Mouse (Mus musculus): ENCODE measurements around the gene Commd8. TPM values are rescaled to one million over a fixed set of nuclear protein-coding genes. Genes with fewer than 3 reads are reported as not detected.
A peak's percentile ranks its signal among the peaks of the same experiment; 100 is the strongest.

The Commd8 gene
- polyA plus RNA-seq (2015; fragmentation: Nextera tagmentation; extraction: Ambion mirVana), result 136 and 166 TPM in 2 replicates

DNA sequence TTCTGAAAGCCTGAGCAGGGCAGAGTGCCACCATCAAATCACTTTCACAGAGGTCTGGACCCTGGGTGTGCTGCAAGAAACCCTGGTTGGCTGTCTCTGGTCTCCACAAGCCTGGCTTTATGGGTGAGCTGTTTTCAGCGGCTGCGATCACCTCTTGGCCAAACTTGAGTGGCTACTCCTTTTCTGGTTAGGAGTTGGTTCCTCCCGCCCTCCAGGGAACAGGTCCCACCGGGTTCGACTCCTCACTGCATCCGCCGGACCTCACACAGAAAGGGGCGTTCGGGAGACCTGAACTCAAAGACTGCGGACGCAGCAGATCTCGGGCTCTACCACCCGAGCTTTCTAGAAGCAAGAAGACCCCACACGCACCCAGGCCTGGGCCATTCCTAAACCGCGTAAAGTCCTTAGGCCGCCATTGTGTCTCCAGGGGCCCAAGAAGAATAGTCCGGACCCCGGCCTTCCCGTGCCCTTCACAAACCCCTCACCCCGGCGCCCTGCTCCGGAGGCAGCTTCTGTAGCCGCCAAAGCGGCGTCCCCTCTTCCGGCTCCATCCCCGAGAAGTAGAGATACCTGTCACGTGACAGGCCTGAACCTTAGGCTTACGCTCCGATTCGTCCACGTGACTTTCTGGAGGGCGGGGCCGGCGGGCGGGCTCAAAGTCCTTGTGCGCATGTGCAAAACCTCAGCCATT, at the start of gene Commd8:
TSS of gene Commd8 (minus strand) at position 596 of the 691 bp plus-strand sequence.
- Histone ChIP-seq H3K4me2 (peak within 1 kb of the TSS; percentile 75), H3K27me3 (no peaks in the 10 kb centered on the region), H3K9ac (peak within 1 kb of the TSS; percentile 78), H3K27ac (peak within 1 kb of the TSS; percentile 81), H3K36me3 (peaks cover 13% of the 10 kb centered on the region; the same call in 1 of the 2 replicates), H3K4me3 (replicated peaks) (peak within 1 kb of the TSS; percentile 84), H3K4me1 (peaks cover 26% of the 10 kb centered on the region), H3K9me3 (replicated peaks) (no peaks in the 10 kb centered on the region)
- WGBS, result under 1% methylated on average over 38 of the region's 38 CpGs
- peak; percentile 92 for ATAC-seq (replicated peaks; ENCODE audit: low FRiP score)

DNA sequence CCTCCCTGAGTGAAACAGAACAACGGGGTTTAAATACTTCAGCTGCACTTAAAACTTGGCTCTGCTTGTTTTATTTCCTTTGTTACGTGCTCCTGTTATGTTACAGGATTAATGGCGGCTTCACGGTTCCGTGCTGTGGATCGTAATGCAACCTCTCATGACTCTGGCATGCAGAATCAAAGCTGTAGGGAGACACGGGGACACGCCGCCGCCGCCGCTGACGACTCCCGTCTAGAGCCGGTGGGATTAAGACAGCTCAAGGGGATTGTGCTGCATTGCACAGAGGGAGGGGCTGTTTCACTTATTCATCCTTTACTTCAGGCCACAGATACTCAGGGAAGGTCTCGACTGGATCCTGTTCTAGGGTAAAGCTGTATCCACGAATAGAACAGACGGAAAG, 43.8 kb upstream of the Commd8 start:
- Histone ChIP-seq H3K4me3 (replicated peaks) (no peak overlapping the region), H3K4me2 (no peak overlapping the region), H3K4me1 (0 out of 2 replicates have a peak, but pooled peaks cover 3% of the 10 kb centered on the region), H3K27me3 (no peaks in the 10 kb centered on the region), H3K9me3 (replicated peaks) (no peaks in the 10 kb centered on the region), H3K9ac (no peak overlapping the region), H3K36me3 (0 out of 2 replicates have a peak, but pooled peaks cover 4% of the 10 kb centered on the region), H3K27ac (no peak overlapping the region)
- 68% methylated on average over 18 of the region's 18 CpGs for WGBS
- no peak; the same call in 1 of the 2 replicates for ATAC-seq (replicated peaks; ENCODE audit: low FRiP score)

- Histone ChIP-seq H3K4me1 (0 out of 2 replicates have a peak, but pooled peaks cover 3% of the 10 kb centered on the region), H3K4me2 (no peak overlapping the region), H3K27ac (peak overlapping the region; percentile 56; the same call in 1 of the 2 replicates), H3K27me3 (no peaks in the 10 kb centered on the region), H3K4me3 (replicated peaks) (no peak overlapping the region), H3K36me3 (0 out of 2 replicates have a peak, but pooled peaks cover 4% of the 10 kb centered on the region), H3K9ac (no peak overlapping the region), H3K9me3 (replicated peaks) (no peaks in the 10 kb centered on the region)
- 77% methylated on average over 5 of the region's 5 CpGs for WGBS
- peak; percentile 76 for ATAC-seq (replicated peaks; ENCODE audit: low FRiP score)
Observed at GRCm38 (mm10) chr5:72210812-72211139, 42.8 kb upstream of the Commd8 start.

DNA sequence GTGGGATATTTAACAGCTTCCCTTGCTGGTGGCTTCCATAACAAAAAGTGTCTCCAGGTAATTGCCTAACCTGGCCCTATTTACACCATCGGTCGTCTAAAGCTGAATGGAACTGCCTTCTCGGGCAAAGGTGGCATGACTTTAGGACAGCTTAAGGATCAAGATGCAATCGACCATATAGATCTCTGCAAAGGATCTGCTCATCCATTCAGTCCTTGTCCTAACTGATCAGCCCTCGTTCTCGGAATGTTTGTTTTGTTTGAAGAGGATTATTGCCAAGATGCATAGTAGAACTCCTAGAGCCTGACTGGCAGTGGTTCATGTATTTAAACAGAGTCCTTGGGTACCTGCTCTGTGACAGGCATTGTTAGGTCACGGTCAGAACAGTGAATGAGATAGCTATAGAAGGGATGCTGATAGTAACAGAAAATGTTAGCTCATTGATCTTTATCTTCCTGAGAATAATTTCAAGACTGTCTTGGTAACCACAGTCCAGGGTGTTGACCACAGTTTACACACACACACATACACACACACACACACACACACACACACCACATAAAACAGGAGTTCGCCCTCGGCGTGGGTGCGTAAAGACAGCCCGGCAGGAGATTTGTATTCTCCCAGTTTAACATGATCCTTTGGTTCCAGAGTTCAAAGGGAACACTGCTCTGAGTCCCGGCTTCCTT, 42.3 kb upstream of the Commd8 start:
- peak; percentile 37; the same call in 1 of the 2 replicates for ATAC-seq (replicated peaks; ENCODE audit: low FRiP score)
- 70% methylated on average over 13 of the region's 13 CpGs for WGBS
- Histone ChIP-seq H3K4me3 (replicated peaks) (no peak overlapping the region), H3K27ac (peak overlapping the region; percentile 56), H3K36me3 (0 out of 2 replicates have a peak, but pooled peaks cover 4% of the 10 kb centered on the region), H3K9ac (no peak overlapping the region), H3K4me2 (no peak overlapping the region), H3K4me1 (0 out of 2 replicates have a peak, but pooled peaks cover 3% of the 10 kb centered on the region), H3K9me3 (replicated peaks) (no peaks in the 10 kb centered on the region), H3K27me3 (no peaks in the 10 kb centered on the region)

- Histone ChIP-seq H3K9me3 (replicated peaks) (no peaks in the 10 kb centered on the region), H3K4me2 (no peak overlapping the region), H3K27ac (no peak overlapping the region), H3K4me3 (replicated peaks) (no peak overlapping the region), H3K36me3 (no peaks in the 10 kb centered on the region), H3K27me3 (no peaks in the 10 kb centered on the region), H3K9ac (no peak overlapping the region), H3K4me1 (0 out of 2 replicates have a peak, but pooled peaks cover 7% of the 10 kb centered on the region)
- 91% methylated on average over 1 of the region's 1 CpGs for WGBS
- no peak for ATAC-seq (replicated peaks; ENCODE audit: low FRiP score)
Observed at GRCm38 (mm10) chr5:72208515-72208914, 40.5 kb upstream of the Commd8 start.

- H3K4me3 ChIP-seq (replicated peaks), result no peak overlapping the region
- H3K9ac ChIP-seq, result no peak overlapping the region
- peaks cover 14% of the 10 kb centered on the region for H3K4me1 ChIP-seq
- H3K27ac ChIP-seq, result no peak overlapping the region
- no peak overlapping the region for H3K4me2 ChIP-seq
- no peak for ATAC-seq (replicated peaks; ENCODE audit: low FRiP score)
- WGBS, result 91% methylated on average over 5 of the region's 5 CpGs
- H3K27me3 ChIP-seq, result no peaks in the 10 kb centered on the region
- no peaks in the 10 kb centered on the region for H3K36me3 ChIP-seq
- H3K9me3 ChIP-seq (replicated peaks), result no peaks in the 10 kb centered on the region
Observed at GRCm38 (mm10) chr5:72205271-72205670, 37.3 kb upstream of the Commd8 start.

DNA sequence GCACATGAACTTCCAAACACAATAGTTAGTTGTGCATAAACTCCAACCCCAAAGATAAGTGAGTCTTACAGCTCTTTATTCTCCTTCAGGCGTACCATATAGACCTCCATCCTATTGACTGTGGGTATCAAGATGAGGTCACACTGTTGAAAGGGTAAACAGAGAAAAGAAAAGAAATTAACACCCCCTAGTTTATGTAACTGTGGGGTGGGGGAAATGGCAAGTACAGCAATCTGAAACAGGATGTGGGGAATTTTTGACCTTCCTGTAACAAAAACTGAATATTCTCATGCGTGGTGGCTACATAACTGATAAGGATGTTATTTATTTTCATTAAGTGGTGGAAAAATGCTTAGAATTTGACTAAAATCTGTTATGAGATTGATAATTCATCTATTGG, 36.5 kb upstream of the Commd8 start:
- Histone ChIP-seq H3K4me1 (peaks cover 11% of the 10 kb centered on the region), H3K4me3 (replicated peaks) (peak overlapping the region; percentile 69), H3K4me2 (peak overlapping the region; percentile 76), H3K27ac (no peak overlapping the region), H3K9ac (no peak overlapping the region), H3K27me3 (no peaks in the 10 kb centered on the region), H3K9me3 (replicated peaks) (no peaks in the 10 kb centered on the region), H3K36me3 (no peaks in the 10 kb centered on the region)
- 77% methylated on average over 2 of the region's 2 CpGs for WGBS
- no peak for ATAC-seq (replicated peaks; ENCODE audit: low FRiP score)

- WGBS, result 7% methylated on average over 10 of the region's 10 CpGs
- ATAC-seq (replicated peaks; ENCODE audit: low FRiP score), result peak; percentile 10; the same call in 1 of the 2 replicates
- H3K4me3 ChIP-seq (replicated peaks), result peak overlapping the region; percentile 69
Observed at GRCm38 (mm10) chr5:72203734-72204073, 35.7 kb upstream of the Commd8 start.

GRCm38 (mm10) chr5:72203028-72203733, 35.2 kb upstream of the Commd8 start:
- H3K36me3 ChIP-seq, result no peaks in the 10 kb centered on the region
- peak overlapping the region; percentile 49 for H3K9ac ChIP-seq
- H3K4me2 ChIP-seq, result peak overlapping the region; percentile 76
- H3K4me1 ChIP-seq, result peaks cover 11% of the 10 kb centered on the region
- no peaks in the 10 kb centered on the region for H3K27me3 ChIP-seq
- under 1% methylated on average over 32 of the region's 32 CpGs for WGBS
- ATAC-seq (replicated peaks; ENCODE audit: low FRiP score), result peak; percentile 99
- H3K27ac ChIP-seq, result peak overlapping the region; percentile 84
- no peaks in the 10 kb centered on the region for H3K9me3 ChIP-seq (replicated peaks)
- H3K4me3 ChIP-seq (replicated peaks), result peak overlapping the region; percentile 69

More at GRCm38 (mm10) chr5:72203734-72204073, 35.7 kb upstream of the Commd8 start:
- H3K4me1 ChIP-seq, result peaks cover 11% of the 10 kb centered on the region
- H3K4me2 ChIP-seq, result peak overlapping the region; percentile 76
- H3K9me3 ChIP-seq (replicated peaks), result no peaks in the 10 kb centered on the region
- H3K27me3 ChIP-seq, result no peaks in the 10 kb centered on the region
- peak overlapping the region; percentile 49 for H3K9ac ChIP-seq
- H3K36me3 ChIP-seq, result no peaks in the 10 kb centered on the region
- H3K27ac ChIP-seq, result peak overlapping the region; percentile 84

DNA sequence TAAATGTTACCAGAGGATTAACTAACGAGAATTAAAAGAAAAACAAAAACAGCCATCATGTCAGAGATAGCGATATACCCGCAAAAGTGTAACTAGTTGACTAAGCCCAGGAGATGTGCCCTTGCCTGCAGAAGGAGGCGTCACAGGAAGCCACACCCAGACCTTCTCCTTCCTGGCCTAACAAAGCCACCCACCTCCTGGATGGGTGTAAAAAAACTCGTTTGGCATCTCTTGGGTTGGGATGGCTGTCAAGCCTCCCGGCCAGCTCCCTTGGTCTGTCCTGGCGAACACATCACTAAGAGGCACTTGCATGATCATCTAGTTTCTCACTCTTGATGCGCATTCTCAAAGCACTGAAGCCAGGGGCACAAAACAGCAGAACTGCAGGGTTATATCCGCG, 34.0 kb upstream of the Commd8 start:
- no peaks in the 10 kb centered on the region for H3K36me3 ChIP-seq
- WGBS, result 62% methylated on average over 10 of the region's 10 CpGs
- no peak for ATAC-seq (replicated peaks; ENCODE audit: low FRiP score)

GRCm38 (mm10) chr5:72201600-72201999, 33.6 kb upstream of the Commd8 start:
- H3K4me2 ChIP-seq, result no peak overlapping the region
- 47% methylated on average over 7 of the region's 7 CpGs for WGBS
- H3K9me3 ChIP-seq (replicated peaks), result no peaks in the 10 kb centered on the region
- no peak overlapping the region for H3K9ac ChIP-seq
- no peak for ATAC-seq (replicated peaks; ENCODE audit: low FRiP score)
- H3K4me3 ChIP-seq (replicated peaks), result no peak overlapping the region
- peaks cover 11% of the 10 kb centered on the region for H3K4me1 ChIP-seq
- H3K36me3 ChIP-seq, result no peaks in the 10 kb centered on the region
- H3K27me3 ChIP-seq, result no peaks in the 10 kb centered on the region
- H3K27ac ChIP-seq, result no peak overlapping the region

More for the DNA sequence above, 34.0 kb upstream of the Commd8 start:
- Histone ChIP-seq H3K27me3 (no peaks in the 10 kb centered on the region), H3K4me2 (no peak overlapping the region), H3K27ac (no peak overlapping the region), H3K9ac (no peak overlapping the region), H3K9me3 (replicated peaks) (no peaks in the 10 kb centered on the region), H3K4me3 (replicated peaks) (no peak overlapping the region), H3K4me1 (peaks cover 11% of the 10 kb centered on the region)

GRCm38 (mm10) chr5:72195442-72195841, 27.5 kb upstream of the Commd8 start:
- H3K27ac ChIP-seq, result no peak overlapping the region
- H3K9ac ChIP-seq, result no peak overlapping the region
- no peaks in the 10 kb centered on the region for H3K36me3 ChIP-seq
- 93% methylated on average over 1 of the region's 1 CpGs for WGBS
- no peaks in the 10 kb centered on the region for H3K4me1 ChIP-seq
- H3K27me3 ChIP-seq, result no peaks in the 10 kb centered on the region
- H3K9me3 ChIP-seq (replicated peaks), result no peaks in the 10 kb centered on the region
- H3K4me2 ChIP-seq, result no peak overlapping the region
- no peak for ATAC-seq (replicated peaks; ENCODE audit: low FRiP score)
- no peak overlapping the region for H3K4me3 ChIP-seq (replicated peaks)

Measured in kidney, embryonic 15.5 days (tissue).